Mouse (Mus musculus) bone marrow, adult 2 months (tissue): ENCODE results near the gene H2-D1. TPM values are rescaled to one million over a fixed set of nuclear protein-coding genes. Genes with fewer than 3 reads are reported as not detected.

Experiments
- H3K27ac ChIP-seq: fragments of 200-500 bp; 2 replicates; pipeline ENCODE4 v1.5.1; 2012; ENCODE audit warnings: low read depth, mild to moderate bottlenecking, control low read depth, inconsistent platforms, low read length; ENCODE audit not compliant: control insufficient read depth, poor library complexity, insufficient read depth
- H3K4me1 ChIP-seq: fragments of 200-500 bp; 2 replicates; pipeline ENCODE4 v1.6.1; 2011; ENCODE audit warnings: low read length; ENCODE audit not compliant: control insufficient read depth, insufficient read depth
- H3K4me3 ChIP-seq: fragments of 200-500 bp; replicated peaks from 2 replicates; pipeline ENCODE3; 2011; ENCODE audit warnings: mild to moderate bottlenecking, low read depth, low read length, control low read depth; ENCODE audit not compliant: control insufficient read depth
- CTCF ChIP-seq: fragments of 200-500 bp; IDR thresholded peaks from 2 replicates; pipeline ENCODE4 v1.5.1; 2011; ENCODE audit warnings: low read length, control low read depth; ENCODE audit not compliant: control insufficient read depth, insufficient read depth
- POLR2A ChIP-seq: fragments of 200-500 bp; IDR thresholded peaks from 2 replicates; pipeline ENCODE4 v1.6.1; 2011; ENCODE audit warnings: low read depth, mild to moderate bottlenecking, control low read depth, low read length, borderline replicate concordance; ENCODE audit not compliant: control insufficient read depth
- WGBS: fragments of 180-500 bp; shearing (Covaris S2); methylation state at CpG from one replicate; pipeline ENCODE4 v1.1.7; 2018; 5-methylcytosine and 5-hydroxymethylcytosine counted together
- polyA plus RNA-seq: library from polyadenylated mRNA; stranded (reverse); fragments of >200 nt; gene quantifications from 2 replicates; pipeline ENCODE4 v1.2.4, GENCODE M21; 2011; ENCODE audit warnings: low replicate concordance; ENCODE audit not compliant: missing spikeins, insufficient read depth, insufficient read length

Gene H2-D1
- polyA plus RNA-seq: 399 and 727 TPM in 2 replicates

DNA sequence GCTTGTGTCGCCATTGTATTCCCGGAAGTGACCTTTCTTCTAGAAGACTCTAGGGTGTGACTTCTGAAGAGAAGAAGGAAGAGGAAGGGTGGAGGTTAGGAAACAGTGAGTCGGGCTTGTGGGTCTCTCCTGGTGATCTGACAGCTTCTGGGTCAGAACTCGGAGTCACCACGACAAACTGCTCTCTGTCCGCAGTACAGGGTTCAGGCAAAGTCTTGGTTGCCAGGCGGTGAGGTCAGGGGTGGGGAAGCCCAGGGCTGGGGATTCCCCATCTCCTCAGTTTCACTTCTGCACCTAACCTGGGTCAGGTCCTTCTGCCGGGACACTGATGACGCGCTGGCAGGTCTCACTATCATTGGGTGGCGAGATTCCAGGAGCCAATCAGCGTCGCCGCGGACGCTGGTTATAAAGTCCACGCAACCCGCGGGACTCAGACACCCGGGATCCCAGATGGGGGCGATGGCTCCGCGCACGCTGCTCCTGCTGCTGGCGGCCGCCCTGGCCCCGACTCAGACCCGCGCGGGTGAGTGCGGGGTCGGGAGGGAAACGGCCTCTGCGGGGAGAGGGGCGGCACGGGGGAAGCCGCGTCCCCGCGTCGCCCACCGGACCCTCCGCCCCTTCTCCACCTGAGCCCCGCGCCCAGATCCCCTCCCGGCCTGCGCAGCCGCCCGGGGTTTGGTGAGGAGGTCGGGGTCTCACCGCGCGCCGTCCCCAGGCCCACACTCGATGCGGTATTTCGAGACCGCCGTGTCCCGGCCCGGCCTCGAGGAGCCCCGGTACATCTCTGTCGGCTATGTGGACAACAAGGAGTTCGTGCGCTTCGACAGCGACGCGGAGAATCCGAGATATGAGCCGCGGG lies at the start of gene H2-D1:
Gene H2-D1 (plus strand): TSS at position 67 of the 859 bp plus-strand sequence.
- TF ChIP-seq POLR2A (peak; percentile 99), CTCF (no peak)
- peak within 1 kb of the TSS; percentile 87 for H3K27ac ChIP-seq
- WGBS: under 1% methylated on average over 72 of the region's 73 CpGs
- peaks cover 6% of the 10 kb centered on the region for H3K4me1 ChIP-seq
- H3K4me3 ChIP-seq: peak within 1 kb of the TSS; percentile 84

- Histone ChIP-seq H3K4me1 (peaks cover 16% of the 10 kb centered on the region), H3K4me3 (no peak overlapping the region), H3K27ac (no peak overlapping the region)
- 83% methylated on average over 5 of the region's 5 CpGs for WGBS
- TF ChIP-seq POLR2A (no peak), CTCF (no peak)
Observed at GRCm38 (mm10) chr17:35213071-35213470, 49.5 kb upstream of the H2-D1 start.

- H3K4me1 ChIP-seq: peaks cover 14% of the 10 kb centered on the region
- peak overlapping the region; percentile 85 for H3K27ac ChIP-seq
- H3K4me3 ChIP-seq: peak overlapping the region; percentile 40
- WGBS: 2% methylated on average over 18 of the region's 18 CpGs
- TF ChIP-seq POLR2A: no peak
- no peak for TF ChIP-seq CTCF
Observed at GRCm38 (mm10) chr17:35218516-35219193, 43.9 kb upstream of the H2-D1 start.

DNA sequence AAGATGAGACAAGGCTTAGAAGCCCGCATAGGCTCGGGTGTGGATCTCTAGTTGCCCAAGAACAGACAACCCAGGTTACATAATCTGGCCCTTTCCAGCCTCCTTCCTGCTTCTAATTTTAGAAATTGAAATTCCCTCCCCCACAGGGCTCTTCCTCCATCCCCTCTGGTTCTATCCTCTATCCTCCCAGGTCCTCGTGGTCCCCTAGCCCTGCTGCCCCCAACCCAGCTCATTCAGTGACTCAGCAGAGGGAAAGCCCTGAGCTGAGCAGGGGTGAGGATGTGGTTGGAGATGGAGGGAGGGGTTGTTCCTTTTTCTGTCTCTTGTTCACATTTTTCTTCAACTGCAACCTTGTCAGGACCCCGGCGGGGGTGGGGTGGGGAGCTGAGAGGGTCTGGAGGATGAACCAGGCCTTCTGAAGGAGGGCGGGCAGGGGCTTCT lies 42.9 kb upstream of the H2-D1 start:
- WGBS: 4% methylated on average over 6 of the region's 6 CpGs
- Histone ChIP-seq H3K4me1 (peaks cover 15% of the 10 kb centered on the region), H3K27ac (peak overlapping the region; percentile 85), H3K4me3 (no peak overlapping the region)
- TF ChIP-seq CTCF (no peak), POLR2A (no peak)

- H3K27ac ChIP-seq: peak within 1 kb of the TSS; percentile 85
Observed at GRCm38 (mm10) chr17:35220156-35220952, 42.2 kb upstream of the H2-D1 start, which contains the start of gene Gm16181. TSS of gene Gm16181 (plus strand) at chr17:35220834.

DNA sequence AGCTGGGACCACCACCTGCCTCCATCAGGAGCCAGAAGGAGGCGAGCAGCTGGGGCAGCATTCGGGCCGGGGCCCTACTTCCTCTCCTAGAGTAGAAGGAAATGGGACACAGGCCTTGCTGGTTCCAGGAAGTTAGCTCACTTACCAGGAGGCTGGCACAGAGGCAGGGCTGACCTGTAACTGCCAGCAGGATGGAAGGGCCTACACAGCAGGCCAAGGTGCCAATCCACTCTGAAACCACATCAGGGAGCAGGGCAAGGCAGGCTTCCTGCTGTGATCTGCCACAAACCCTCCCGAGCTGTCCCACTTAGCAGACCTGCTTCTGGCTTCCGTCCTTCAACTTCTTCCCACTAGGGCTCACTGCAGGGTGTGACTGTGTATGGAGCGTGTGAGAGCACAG lies 40.2 kb upstream of the H2-D1 start:
- peak overlapping the region; percentile 46 for H3K27ac ChIP-seq
- TF ChIP-seq POLR2A (no peak), CTCF (no peak)
- H3K4me1 ChIP-seq: peaks cover 20% of the 10 kb centered on the region
- WGBS: 15% methylated on average over 6 of the region's 6 CpGs
- H3K4me3 ChIP-seq: no peak overlapping the region

More at GRCm38 (mm10) chr17:35220156-35220952, 42.2 kb upstream of the H2-D1 start, which contains the start of gene Gm16181:
- WGBS: 45% methylated on average over 28 of the region's 28 CpGs
- Histone ChIP-seq H3K4me1 (peaks cover 15% of the 10 kb centered on the region), H3K4me3 (no peak within 1 kb of the TSS)
- TF ChIP-seq CTCF: no peak
- TF ChIP-seq POLR2A: no peak; the same call in 1 of the 2 replicates

DNA sequence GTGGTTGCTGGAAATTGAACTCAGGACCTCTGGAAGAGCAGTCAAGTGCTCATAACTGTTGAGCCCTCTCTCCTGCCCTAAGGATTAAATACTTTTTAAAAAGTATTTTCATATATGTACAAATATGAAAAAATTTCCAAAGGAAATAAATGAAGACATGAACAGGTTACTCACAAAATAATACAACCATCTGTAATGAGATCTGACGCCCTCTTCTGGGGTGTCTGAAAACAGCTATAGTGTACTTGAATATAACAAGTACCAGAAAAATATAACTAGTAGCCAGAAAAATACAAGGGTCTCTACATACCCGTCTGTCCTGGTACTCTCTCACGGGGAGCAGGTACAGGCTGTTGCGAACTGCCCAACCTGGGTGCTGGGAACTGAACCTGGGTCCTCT lies 37.9 kb upstream of the H2-D1 start:
- WGBS: 86% methylated on average over 4 of the region's 4 CpGs
- peaks cover 14% of the 10 kb centered on the region for H3K4me1 ChIP-seq
- H3K4me3 ChIP-seq: no peak overlapping the region
- H3K27ac ChIP-seq: no peak overlapping the region
- TF ChIP-seq CTCF: no peak
- TF ChIP-seq POLR2A: no peak
